Mouse (Mus musculus) liver, postnatal 0 days (tissue): ENCODE measurements at regions not wholly inside any gene's neighbourhood (a gene's known extent, or its start where the extent isn't known, plus 50 kb on each side); places are given as distances from the start of the nearest gene placed in this dataset.

Experiments
- CTCF ChIP-seq: sonication (generic); IDR thresholded peaks from 2 replicates; pipeline ENCODE4 v1.5.1; 2016; ENCODE audit warnings: antibody characterized with exemption, low read depth
- EP300 ChIP-seq: IDR thresholded peaks from 2 replicates; pipeline ENCODE4 v1.6.1; 2016; ENCODE audit warnings: antibody characterized with exemption, low read depth, mild to moderate bottlenecking

DNA sequence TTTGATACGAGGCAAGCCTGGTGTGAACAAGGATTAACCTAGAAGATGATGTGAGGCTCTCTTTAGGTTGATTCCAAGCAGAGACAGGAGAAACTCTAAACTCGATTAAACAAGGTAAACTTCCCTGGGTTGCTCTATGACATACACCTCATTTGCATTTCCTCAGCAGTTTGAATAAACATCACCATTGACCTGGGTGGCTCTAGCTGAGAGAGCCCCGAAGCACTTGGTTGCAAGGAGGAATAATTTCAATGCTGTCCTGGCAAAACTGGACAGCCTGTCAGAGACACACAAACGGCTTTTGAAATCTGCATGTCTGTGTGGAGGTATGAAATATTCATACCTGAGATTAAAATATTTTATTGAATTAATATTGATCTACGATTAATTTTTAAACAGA is 361.0 kb downstream of the Rwdd3 start:
- no peak for TF ChIP-seq CTCF
- no peak for TF ChIP-seq EP300
